Mouse (Mus musculus): ENCODE results near the gene Arid1b. TPM values are rescaled to one million over a fixed set of nuclear protein-coding genes. Genes with fewer than 3 reads are reported as not detected.

Arid1b gene
- polyA plus RNA-seq, 1 experiment from 2014 or later = 10.5 TPM

- peak; percentile 40; the same call in 1 of the 2 replicates for ATAC-seq (ENCODE audit: insufficient read depth, low FRiP score)
- H3K27ac ChIP-seq (ENCODE audit: low read length) = peak overlapping the region; percentile 50; the same call in 1 of the 2 replicates
- peaks cover 33% of the 10 kb centered on the region for H3K4me1 ChIP-seq (ENCODE audit: control insufficient read depth, insufficient read depth, low read length)
- H3K9me3 ChIP-seq (replicated peaks; ENCODE audit: control insufficient read depth, low read length) = no peaks in the 10 kb centered on the region
- no peaks in the 10 kb centered on the region for H3K36me3 ChIP-seq (ENCODE audit: control insufficient read depth, insufficient read depth, low read length)
- 51% methylated on average over 6 of the region's 6 CpGs for WGBS
- H3K4me2 ChIP-seq (ENCODE audit: low read depth, low read length) = no peak overlapping the region
- no peaks in the 10 kb centered on the region for H3K27me3 ChIP-seq (ENCODE audit: control insufficient read depth, insufficient read depth, low read length)
- H3K9ac ChIP-seq (ENCODE audit: low read length) = peak overlapping the region; percentile 23; the same call in 1 of the 2 replicates
- no peak overlapping the region for H3K4me3 ChIP-seq (replicated peaks; ENCODE audit: low read length)
Measured at GRCm38 (mm10) chr17:5228616-5229250, 234.6 kb downstream of the Arid1b start.

- no peaks in the 10 kb centered on the region for H3K27me3 ChIP-seq (ENCODE audit: control insufficient read depth, insufficient read depth, low read length)
- ATAC-seq (ENCODE audit: insufficient read depth, low FRiP score) = no peak
- H3K4me3 ChIP-seq (replicated peaks; ENCODE audit: low read length) = no peak overlapping the region
- no peak overlapping the region for H3K4me2 ChIP-seq (ENCODE audit: low read depth, low read length)
- H3K9ac ChIP-seq (ENCODE audit: low read length) = no peak overlapping the region
- no peaks in the 10 kb centered on the region for H3K9me3 ChIP-seq (replicated peaks; ENCODE audit: control insufficient read depth, low read length)
- 81% methylated on average over 7 of the region's 7 CpGs for WGBS
- H3K27ac ChIP-seq (ENCODE audit: low read length) = no peak overlapping the region
- H3K4me1 ChIP-seq (ENCODE audit: control insufficient read depth, insufficient read depth, low read length) = peaks cover 33% of the 10 kb centered on the region
- no peaks in the 10 kb centered on the region for H3K36me3 ChIP-seq (ENCODE audit: control insufficient read depth, insufficient read depth, low read length)
Measured at GRCm38 (mm10) chr17:5230063-5230462, 235.9 kb downstream of the Arid1b start.

GRCm38 (mm10) chr17:5232180-5232579 lies 238.0 kb downstream of the Arid1b start:
- Histone ChIP-seq H3K4me2 (ENCODE audit: low read depth, low read length) (no peak overlapping the region), H3K9me3 (replicated peaks; ENCODE audit: control insufficient read depth, low read length) (no peaks in the 10 kb centered on the region), H3K4me1 (ENCODE audit: control insufficient read depth, insufficient read depth, low read length) (peaks cover 26% of the 10 kb centered on the region), H3K9ac (ENCODE audit: low read length) (no peak overlapping the region), H3K27ac (ENCODE audit: low read length) (no peak overlapping the region), H3K4me3 (replicated peaks; ENCODE audit: low read length) (no peak overlapping the region), H3K27me3 (ENCODE audit: control insufficient read depth, insufficient read depth, low read length) (no peaks in the 10 kb centered on the region), H3K36me3 (ENCODE audit: control insufficient read depth, insufficient read depth, low read length) (no peaks in the 10 kb centered on the region)
- 43% methylated on average over 2 of the region's 2 CpGs for WGBS
- ATAC-seq (ENCODE audit: insufficient read depth, low FRiP score) = no peak

DNA sequence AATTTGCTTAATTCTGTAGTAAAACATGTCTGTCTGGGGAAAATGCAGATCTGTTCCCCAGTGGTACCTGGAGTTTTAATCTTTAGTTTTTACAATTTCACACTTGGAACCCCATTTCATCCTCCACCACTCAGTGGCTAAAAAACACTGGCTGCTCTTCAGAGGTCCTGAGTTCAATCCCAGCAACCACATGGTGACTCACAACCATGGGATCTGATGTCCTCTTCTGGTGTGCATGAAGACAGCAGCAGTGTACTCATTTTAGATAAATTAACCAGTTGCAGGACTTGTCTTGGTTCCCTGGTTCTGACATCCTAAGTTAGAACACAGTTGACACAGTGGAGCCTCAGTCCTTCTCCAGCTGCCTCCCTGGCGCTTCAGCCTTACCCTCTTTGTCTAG lies 239.9 kb downstream of the Arid1b start:
- peaks cover 31% of the 10 kb centered on the region for H3K4me1 ChIP-seq (ENCODE audit: control insufficient read depth, insufficient read depth, low read length)
- no peak overlapping the region for H3K27ac ChIP-seq (ENCODE audit: low read length)
- H3K9me3 ChIP-seq (replicated peaks; ENCODE audit: control insufficient read depth, low read length) = no peaks in the 10 kb centered on the region
- H3K9ac ChIP-seq (ENCODE audit: low read length) = no peak overlapping the region
- 96% methylated on average over 1 of the region's 1 CpGs for WGBS
- no peak for ATAC-seq (ENCODE audit: insufficient read depth, low FRiP score)
- no peak overlapping the region for H3K4me2 ChIP-seq (ENCODE audit: low read depth, low read length)
- H3K27me3 ChIP-seq (ENCODE audit: control insufficient read depth, insufficient read depth, low read length) = no peaks in the 10 kb centered on the region
- no peak overlapping the region for H3K4me3 ChIP-seq (replicated peaks; ENCODE audit: low read length)
- H3K36me3 ChIP-seq (ENCODE audit: control insufficient read depth, insufficient read depth, low read length) = no peaks in the 10 kb centered on the region

DNA sequence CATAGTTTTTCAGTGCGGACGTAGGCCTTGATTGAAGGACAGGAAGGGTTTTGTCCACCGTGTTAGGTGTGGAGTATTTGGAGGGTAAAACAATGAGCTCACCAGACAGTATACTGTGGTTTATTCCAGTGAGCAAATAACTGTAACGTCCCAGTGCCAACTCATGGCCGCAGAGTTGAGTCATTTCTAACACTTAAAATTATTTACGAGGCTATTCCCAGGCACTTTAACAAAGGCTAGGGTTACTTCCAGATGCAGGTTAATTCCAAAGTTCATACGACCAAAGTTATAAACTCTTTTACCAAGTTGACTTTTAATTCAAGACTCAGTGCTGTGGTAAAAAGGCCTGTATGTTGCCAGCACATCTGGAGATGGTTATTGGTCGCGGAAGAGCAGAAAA lies 240.9 kb downstream of the Arid1b start:
- H3K27me3 ChIP-seq (ENCODE audit: control insufficient read depth, insufficient read depth, low read length) = no peaks in the 10 kb centered on the region
- no peaks in the 10 kb centered on the region for H3K9me3 ChIP-seq (replicated peaks; ENCODE audit: control insufficient read depth, low read length)
- H3K36me3 ChIP-seq (ENCODE audit: control insufficient read depth, insufficient read depth, low read length) = no peaks in the 10 kb centered on the region
- no peak overlapping the region for H3K9ac ChIP-seq (ENCODE audit: low read length)
- H3K4me3 ChIP-seq (replicated peaks; ENCODE audit: low read length) = no peak overlapping the region
- peaks cover 34% of the 10 kb centered on the region for H3K4me1 ChIP-seq (ENCODE audit: control insufficient read depth, insufficient read depth, low read length)
- ATAC-seq (ENCODE audit: insufficient read depth, low FRiP score) = no peak
- H3K27ac ChIP-seq (ENCODE audit: low read length) = no peak overlapping the region
- H3K4me2 ChIP-seq (ENCODE audit: low read depth, low read length) = no peak overlapping the region
- 71% methylated on average over 9 of the region's 9 CpGs for whole genome bisulfite sequencing

- Histone ChIP-seq H3K9me3 (replicated peaks; ENCODE audit: control insufficient read depth, low read length) (no peaks in the 10 kb centered on the region), H3K9ac (ENCODE audit: low read length) (no peak overlapping the region), H3K27me3 (ENCODE audit: control insufficient read depth, insufficient read depth, low read length) (no peaks in the 10 kb centered on the region), H3K4me3 (replicated peaks; ENCODE audit: low read length) (no peak overlapping the region), H3K4me2 (ENCODE audit: low read depth, low read length) (no peak overlapping the region), H3K27ac (ENCODE audit: low read length) (peak overlapping the region; percentile 63), H3K36me3 (ENCODE audit: control insufficient read depth, insufficient read depth, low read length) (no peaks in the 10 kb centered on the region), H3K4me1 (ENCODE audit: control insufficient read depth, insufficient read depth, low read length) (peaks cover 27% of the 10 kb centered on the region)
- ATAC-seq (ENCODE audit: insufficient read depth, low FRiP score) = peak; percentile 79; the same call in 1 of the 2 replicates
- WGBS = 25% methylated on average over 3 of the region's 3 CpGs
Measured at GRCm38 (mm10) chr17:5237765-5238164, 243.6 kb downstream of the Arid1b start.

DNA sequence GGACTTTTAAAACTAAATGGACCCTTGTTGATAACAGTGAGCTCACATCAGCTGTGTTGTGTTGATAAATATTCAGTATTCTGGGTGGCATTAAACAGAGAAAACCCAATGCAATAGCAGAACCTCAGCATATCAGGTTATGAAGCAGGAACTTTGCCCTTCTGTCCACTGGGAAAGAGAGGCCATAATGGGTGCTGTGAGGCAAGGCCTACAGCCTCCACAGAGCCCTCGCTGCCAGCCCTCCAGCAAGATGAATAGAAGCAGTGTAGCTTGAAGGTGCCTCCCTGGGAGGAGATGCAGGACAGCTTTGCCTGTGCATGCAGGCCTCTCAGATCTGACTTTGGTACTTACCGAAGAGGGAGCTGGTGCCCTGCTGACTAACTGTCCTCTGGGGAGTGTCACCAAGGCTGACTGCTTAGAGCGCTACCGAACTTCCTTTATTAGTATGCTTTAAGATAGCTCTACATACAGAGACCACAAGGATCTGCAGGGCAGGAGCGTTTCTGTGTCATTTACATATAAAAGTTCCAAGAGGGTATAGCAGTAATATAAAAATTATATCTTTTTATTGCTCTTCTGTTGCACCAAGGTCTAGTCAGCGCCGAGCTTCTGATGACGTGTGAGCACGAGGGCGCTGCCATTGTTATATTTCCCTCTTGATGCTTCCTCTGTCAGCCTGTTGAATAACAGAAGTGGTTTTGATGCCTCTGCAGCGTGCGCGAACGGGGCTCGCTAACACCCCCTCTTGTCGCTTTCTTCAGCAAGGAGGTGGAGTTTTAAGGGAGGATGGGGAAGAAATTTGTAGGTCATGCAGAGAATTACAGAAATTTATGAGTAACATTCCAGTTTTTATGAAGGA lies 244.5 kb downstream of the Arid1b start:
- Histone ChIP-seq H3K9ac (ENCODE audit: low read length) (no peak overlapping the region), H3K9me3 (replicated peaks; ENCODE audit: control insufficient read depth, low read length) (no peaks in the 10 kb centered on the region), H3K27ac (ENCODE audit: low read length) (peak overlapping the region; percentile 50), H3K36me3 (ENCODE audit: control insufficient read depth, insufficient read depth, low read length) (no peaks in the 10 kb centered on the region), H3K4me2 (ENCODE audit: low read depth, low read length) (no peak overlapping the region), H3K4me1 (ENCODE audit: control insufficient read depth, insufficient read depth, low read length) (peaks cover 27% of the 10 kb centered on the region), H3K4me3 (replicated peaks; ENCODE audit: low read length) (no peak overlapping the region), H3K27me3 (ENCODE audit: control insufficient read depth, insufficient read depth, low read length) (no peaks in the 10 kb centered on the region)
- ATAC-seq (ENCODE audit: insufficient read depth, low FRiP score) = no peak
- WGBS = 72% methylated on average over 16 of the region's 16 CpGs

- no peak for ATAC-seq (ENCODE audit: insufficient read depth, low FRiP score)
- H3K9ac ChIP-seq (ENCODE audit: low read length) = no peak overlapping the region
- no peaks in the 10 kb centered on the region for H3K27me3 ChIP-seq (ENCODE audit: control insufficient read depth, insufficient read depth, low read length)
- peaks cover 27% of the 10 kb centered on the region for H3K4me1 ChIP-seq (ENCODE audit: control insufficient read depth, insufficient read depth, low read length)
- H3K9me3 ChIP-seq (replicated peaks; ENCODE audit: control insufficient read depth, low read length) = no peaks in the 10 kb centered on the region
- H3K36me3 ChIP-seq (ENCODE audit: control insufficient read depth, insufficient read depth, low read length) = peaks cover 3% of the 10 kb centered on the region; the same call in 1 of the 2 replicates
- no peak overlapping the region for H3K27ac ChIP-seq (ENCODE audit: low read length)
- H3K4me3 ChIP-seq (replicated peaks; ENCODE audit: low read length) = no peak overlapping the region
- H3K4me2 ChIP-seq (ENCODE audit: low read depth, low read length) = no peak overlapping the region
- WGBS = 89% methylated on average over 2 of the region's 2 CpGs
Measured at GRCm38 (mm10) chr17:5244526-5244925, 250.4 kb downstream of the Arid1b start.

DNA sequence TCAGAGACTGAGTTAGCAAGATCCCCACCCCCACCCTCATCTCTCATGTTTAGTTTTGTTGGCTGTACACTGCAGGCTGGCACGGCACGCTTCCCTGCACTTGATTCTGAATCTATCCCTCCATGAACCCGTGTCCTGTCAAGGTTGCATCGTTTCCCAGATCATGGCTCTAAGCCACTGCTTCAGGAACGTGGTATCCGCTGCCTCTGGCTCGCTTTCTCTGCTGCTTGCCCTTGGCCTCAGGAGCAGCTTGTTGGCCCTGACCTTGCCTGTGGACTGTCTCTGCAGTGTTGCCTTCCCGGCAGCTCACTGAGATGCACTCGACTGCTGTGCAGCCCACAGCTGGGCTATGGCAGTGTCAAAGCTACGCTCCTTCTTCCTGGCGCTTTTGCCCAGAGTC lies 252.6 kb downstream of the Arid1b start:
- Histone ChIP-seq H3K27ac (ENCODE audit: low read length) (no peak overlapping the region), H3K9me3 (replicated peaks; ENCODE audit: control insufficient read depth, low read length) (no peaks in the 10 kb centered on the region), H3K4me3 (replicated peaks; ENCODE audit: low read length) (no peak overlapping the region), H3K9ac (ENCODE audit: low read length) (no peak overlapping the region), H3K27me3 (ENCODE audit: control insufficient read depth, insufficient read depth, low read length) (no peaks in the 10 kb centered on the region), H3K36me3 (ENCODE audit: control insufficient read depth, insufficient read depth, low read length) (peaks cover 3% of the 10 kb centered on the region; the same call in 1 of the 2 replicates), H3K4me1 (ENCODE audit: control insufficient read depth, insufficient read depth, low read length) (peaks cover 28% of the 10 kb centered on the region), H3K4me2 (ENCODE audit: low read depth, low read length) (no peak overlapping the region)
- WGBS = 70% methylated on average over 11 of the region's 11 CpGs
- ATAC-seq (ENCODE audit: insufficient read depth, low FRiP score) = no peak
